Mouse (Mus musculus) MEL (cell line): ENCODE measurements around the gene Mroh7.

Experiments
- BHLHE40 ChIP-seq: IDR thresholded peaks from 2 replicates; pipeline ENCODE4 v1.6.1; 2012; ENCODE audit warnings: low read depth, mild to moderate bottlenecking, inconsistent platforms, low read length, improper control_type of control experiment, borderline replicate concordance
- CHD1 ChIP-seq: IDR thresholded peaks from 2 replicates; pipeline ENCODE4 v1.6.1; 2012; ENCODE audit warnings: low read depth, mild to moderate bottlenecking, inconsistent platforms, low read length, improper control_type of control experiment
- CTCF ChIP-seq, 3 experiments: IDR thresholded peaks in 2 of 3; conservative IDR thresholded peaks in 1 of 3; 2 replicates each; pipeline ENCODE4 v1.5.1; 2011 to 2012; ENCODE audit warnings: low read length in 3 of 3, low read depth in 2 of 3, mild to moderate bottlenecking in 2 of 3, improper control_type of control experiment in 1 of 3, inconsistent platforms in 1 of 3, mixed read lengths in 1 of 3, moderate library complexity in 1 of 3; ENCODE audit not compliant: control insufficient read depth in 1 of 3, insufficient read depth in 1 of 3, poor library complexity in 1 of 3, severe bottlenecking in 1 of 3
- E2F4 ChIP-seq: IDR thresholded peaks from 2 replicates; pipeline ENCODE4 v1.6.1; 2011; ENCODE audit warnings: low read depth, low read length, improper control_type of control experiment, borderline replicate concordance
- GABPA ChIP-seq: IDR thresholded peaks from 2 replicates; pipeline ENCODE4 v1.6.1; 2012; ENCODE audit warnings: low read depth, mild to moderate bottlenecking, inconsistent platforms, low read length, improper control_type of control experiment, moderate library complexity
- MAFK ChIP-seq: IDR thresholded peaks from 2 replicates; pipeline ENCODE4 v1.6.1; 2011; ENCODE audit warnings: low read depth, mild to moderate bottlenecking, low read length, improper control_type of control experiment, borderline replicate concordance
- MAX ChIP-seq: IDR thresholded peaks from 2 replicates; pipeline ENCODE4 v1.6.1; 2011; ENCODE audit warnings: low read length, improper control_type of control experiment
- NRF1 ChIP-seq: IDR thresholded peaks from 2 replicates; pipeline ENCODE4 v1.6.1; 2014; ENCODE audit warnings: low read depth, mild to moderate bottlenecking, inconsistent platforms, low read length, improper control_type of control experiment, moderate library complexity; ENCODE audit not compliant: poor library complexity, insufficient read depth, severe bottlenecking
- POLR2A ChIP-seq, 2 experiments: IDR thresholded peaks; 2 replicates each; pipeline ENCODE4 v1.6.1; 2011 to 2012; ENCODE audit warnings: low read length in 2 of 2, mild to moderate bottlenecking in 2 of 2, control low read depth in 1 of 2, improper control_type of control experiment in 1 of 2, low read depth in 1 of 2, moderate library complexity in 1 of 2; ENCODE audit not compliant: control insufficient read depth in 1 of 2, insufficient read depth in 1 of 2, poor library complexity in 1 of 2
- SMC3 ChIP-seq: IDR thresholded peaks from 2 replicates; pipeline ENCODE4 v1.6.1; 2011; ENCODE audit warnings: low read depth, low read length, improper control_type of control experiment
- ZKSCAN1 ChIP-seq: IDR thresholded peaks from 2 replicates; pipeline ENCODE4 v1.6.1; 2012; ENCODE audit warnings: low read depth, mild to moderate bottlenecking, inconsistent platforms, low read length, improper control_type of control experiment, moderate library complexity
- ZMIZ1 ChIP-seq: IDR thresholded peaks from 2 replicates; pipeline ENCODE4 v1.6.1; 2012; ENCODE audit warnings: low read depth, mild to moderate bottlenecking, inconsistent platforms, low read length, improper control_type of control experiment, moderate library complexity
- ZNF384 ChIP-seq: IDR thresholded peaks from 2 replicates; pipeline ENCODE4 v1.6.1; 2012; ENCODE audit warnings: low read depth, mild to moderate bottlenecking, inconsistent platforms, low read length, improper control_type of control experiment

DNA sequence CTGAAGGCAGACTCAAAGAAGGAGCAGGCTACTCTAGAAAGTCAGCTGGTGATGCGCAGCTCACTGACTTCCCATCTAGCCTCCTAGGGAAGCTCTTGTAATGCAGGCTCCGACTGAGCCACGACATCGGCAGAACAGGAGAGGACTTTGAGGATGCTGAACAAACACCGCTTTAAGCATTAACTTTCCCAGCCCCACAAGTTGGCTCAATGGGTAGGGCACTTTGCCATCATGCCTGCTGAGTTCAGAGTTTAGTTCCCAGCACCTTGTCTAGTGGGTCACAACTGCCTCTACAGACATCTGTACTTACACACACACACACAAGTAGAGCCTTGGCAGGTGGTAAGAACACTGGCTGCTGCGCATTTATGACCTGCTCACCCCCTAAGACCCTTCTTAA lies 21.0 kb upstream of the Mroh7 start:
- TF ChIP-seq POLR2A (IDR thresholded peaks at IDR 0.05; ENCODE audit: control insufficient read depth in 1 of 2, insufficient read depth in 1 of 2, low read depth in 1 of 2, low read length in 2 of 2, poor library complexity in 1 of 2) (no peak), GABPA (no peak), CTCF (IDR thresholded peaks at IDR 0.05 in 2 of 3, conservative IDR thresholded peaks at IDR 0.05 in 1 of 3; ENCODE audit: control insufficient read depth in 1 of 3, insufficient read depth in 1 of 3, low read depth in 2 of 3, low read length in 3 of 3, poor library complexity in 1 of 3, severe bottlenecking in 1 of 3) (no peak), SMC3 (no peak), E2F4 (no peak), ZMIZ1 (no peak), MAFK (no peak), BHLHE40 (no peak), NRF1 (no peak), ZNF384 (no peak), CHD1 (no peak), ZKSCAN1 (no peak), MAX (no peak)
